Mouse (Mus musculus): ENCODE measurements around the gene Sorcs2. TPM values are rescaled to one million over a fixed set of nuclear protein-coding genes. Genes with fewer than 3 reads are reported as not detected.

The Sorcs2 gene
- polyA plus RNA-seq, 1 experiment from 2014 or later = 3.5 TPM

GRCm38 (mm10) chr5:36085621-36086020 lies 312.3 kb downstream of the Sorcs2 start:
- Histone ChIP-seq H3K4me3 (ENCODE audit: low read depth, low read length) (no peak overlapping the region), H3K9me3 (ENCODE audit: control insufficient read depth) (no peaks in the 10 kb centered on the region), H3K4me2 (replicated peaks; ENCODE audit: low read depth) (no peak overlapping the region), H3K9ac (ENCODE audit: low read depth, low read length) (no peak overlapping the region), H3K27me3 (replicated peaks; ENCODE audit: control insufficient read depth, insufficient read depth, low read length) (no peaks in the 10 kb centered on the region), H3K27ac (ENCODE audit: low read depth, low read length) (no peak overlapping the region), H3K4me1 (replicated peaks; ENCODE audit: control insufficient read depth, insufficient read depth, low read length) (no peaks in the 10 kb centered on the region), H3K36me3 (ENCODE audit: control insufficient read depth, insufficient read depth) (no peaks in the 10 kb centered on the region)
- ATAC-seq = no peak
- WGBS = 67% methylated on average over 4 of the region's 4 CpGs
- no peak for TF ChIP-seq CTCF (IDR thresholded peaks at IDR 0.05; ENCODE audit: low read depth)

- WGBS = 81% methylated on average over 9 of the region's 9 CpGs
- no peak overlapping the region for H3K4me3 ChIP-seq (ENCODE audit: low read depth, low read length)
- H3K27ac ChIP-seq (ENCODE audit: low read depth, low read length) = no peak overlapping the region
- H3K27me3 ChIP-seq (replicated peaks; ENCODE audit: control insufficient read depth, insufficient read depth, low read length) = no peaks in the 10 kb centered on the region
- H3K4me1 ChIP-seq (replicated peaks; ENCODE audit: control insufficient read depth, insufficient read depth, low read length) = no peaks in the 10 kb centered on the region
- no peaks in the 10 kb centered on the region for H3K36me3 ChIP-seq (ENCODE audit: control insufficient read depth, insufficient read depth)
- no peak for ATAC-seq
- no peaks in the 10 kb centered on the region for H3K9me3 ChIP-seq (ENCODE audit: control insufficient read depth)
- no peak overlapping the region for H3K9ac ChIP-seq (ENCODE audit: low read depth, low read length)
- TF ChIP-seq CTCF (IDR thresholded peaks at IDR 0.05; ENCODE audit: low read depth) = no peak
- H3K4me2 ChIP-seq (replicated peaks; ENCODE audit: low read depth) = no peak overlapping the region
Measured at GRCm38 (mm10) chr5:36083869-36084565, 313.9 kb downstream of the Sorcs2 start.

DNA sequence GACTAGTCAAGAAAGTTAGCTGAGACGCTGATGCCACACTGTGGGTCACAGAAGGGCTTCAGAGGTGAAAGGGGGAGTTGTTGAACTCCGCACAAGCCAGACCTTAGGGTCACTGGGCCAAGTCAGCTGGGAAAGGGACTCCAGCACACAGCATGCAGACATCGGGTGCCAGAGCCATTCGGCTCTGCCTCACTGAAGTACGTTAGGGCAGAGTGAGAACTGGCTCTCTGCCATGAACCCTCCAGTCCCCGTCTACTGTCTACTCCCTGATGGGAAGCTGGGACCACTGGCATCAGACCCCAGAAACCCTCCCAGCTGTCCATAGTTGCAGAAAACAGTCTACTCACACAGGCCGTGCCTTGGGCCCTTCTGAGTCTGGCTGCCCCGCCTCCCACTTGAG lies 316.9 kb downstream of the Sorcs2 start:
- Histone ChIP-seq H3K4me2 (replicated peaks; ENCODE audit: low read depth) (no peak overlapping the region), H3K4me1 (replicated peaks; ENCODE audit: control insufficient read depth, insufficient read depth, low read length) (no peaks in the 10 kb centered on the region), H3K4me3 (ENCODE audit: low read depth, low read length) (no peak overlapping the region), H3K9me3 (ENCODE audit: control insufficient read depth) (no peaks in the 10 kb centered on the region), H3K9ac (ENCODE audit: low read depth, low read length) (no peak overlapping the region), H3K27ac (ENCODE audit: low read depth, low read length) (no peak overlapping the region), H3K27me3 (replicated peaks; ENCODE audit: control insufficient read depth, insufficient read depth, low read length) (no peaks in the 10 kb centered on the region), H3K36me3 (ENCODE audit: control insufficient read depth, insufficient read depth) (no peaks in the 10 kb centered on the region)
- 83% methylated on average over 8 of the region's 8 CpGs for WGBS
- no peak for TF ChIP-seq CTCF (IDR thresholded peaks at IDR 0.05; ENCODE audit: low read depth)
- no peak for ATAC-seq

DNA sequence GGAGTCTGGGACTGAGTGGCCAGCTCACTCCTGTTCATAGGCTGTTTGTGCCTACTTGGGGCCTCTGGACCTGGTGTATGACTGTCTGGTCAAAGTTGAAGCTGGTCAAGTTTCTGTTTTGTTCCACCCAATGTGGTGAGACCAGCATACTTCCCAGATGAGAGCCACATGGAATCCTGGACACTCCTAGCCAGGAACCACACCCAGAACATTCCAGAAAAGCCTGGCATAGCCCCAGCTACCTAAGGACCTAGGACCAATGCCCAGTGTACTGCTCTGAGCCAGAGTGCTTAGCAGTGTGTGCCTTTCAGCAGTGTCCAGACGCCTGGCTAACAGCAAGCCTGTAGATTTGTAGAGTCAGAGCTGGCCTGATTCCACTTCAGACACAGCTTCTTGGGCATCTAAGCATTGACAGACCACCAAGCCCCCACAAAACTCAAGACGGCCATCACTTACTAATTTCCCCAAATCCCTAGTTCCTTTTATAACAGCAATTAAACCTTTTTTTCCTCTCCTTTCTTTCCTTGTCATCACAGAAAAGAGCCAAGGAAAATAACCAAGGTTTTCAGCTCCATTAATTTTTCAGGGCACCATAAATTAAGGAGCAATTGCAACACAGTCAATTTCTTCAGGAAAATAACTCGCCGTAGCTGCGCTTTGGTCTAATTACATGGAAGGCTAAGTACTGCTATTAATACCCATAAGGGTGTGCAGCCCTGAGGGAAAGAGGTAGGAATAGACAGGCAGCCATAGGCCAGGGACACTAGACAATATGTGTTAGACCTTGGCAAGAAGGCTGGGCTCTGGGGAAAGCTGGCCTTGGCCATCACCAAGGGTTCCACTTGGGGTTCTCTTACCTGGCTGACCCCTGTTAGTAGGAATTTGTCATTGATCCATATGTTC lies 322.5 kb downstream of the Sorcs2 start:
- no peak for ATAC-seq
- H3K4me2 ChIP-seq (replicated peaks; ENCODE audit: low read depth) = no peak overlapping the region
- no peaks in the 10 kb centered on the region for H3K9me3 ChIP-seq (ENCODE audit: control insufficient read depth)
- H3K4me1 ChIP-seq (replicated peaks; ENCODE audit: control insufficient read depth, insufficient read depth, low read length) = no peaks in the 10 kb centered on the region
- no peaks in the 10 kb centered on the region for H3K36me3 ChIP-seq (ENCODE audit: control insufficient read depth, insufficient read depth)
- no peak for TF ChIP-seq CTCF (IDR thresholded peaks at IDR 0.05; ENCODE audit: low read depth)
- H3K27ac ChIP-seq (ENCODE audit: low read depth, low read length) = no peak overlapping the region
- no peak overlapping the region for H3K9ac ChIP-seq (ENCODE audit: low read depth, low read length)
- no peaks in the 10 kb centered on the region for H3K27me3 ChIP-seq (replicated peaks; ENCODE audit: control insufficient read depth, insufficient read depth, low read length)
- 85% methylated on average over 5 of the region's 5 CpGs for WGBS
- no peak overlapping the region for H3K4me3 ChIP-seq (ENCODE audit: low read depth, low read length)

DNA sequence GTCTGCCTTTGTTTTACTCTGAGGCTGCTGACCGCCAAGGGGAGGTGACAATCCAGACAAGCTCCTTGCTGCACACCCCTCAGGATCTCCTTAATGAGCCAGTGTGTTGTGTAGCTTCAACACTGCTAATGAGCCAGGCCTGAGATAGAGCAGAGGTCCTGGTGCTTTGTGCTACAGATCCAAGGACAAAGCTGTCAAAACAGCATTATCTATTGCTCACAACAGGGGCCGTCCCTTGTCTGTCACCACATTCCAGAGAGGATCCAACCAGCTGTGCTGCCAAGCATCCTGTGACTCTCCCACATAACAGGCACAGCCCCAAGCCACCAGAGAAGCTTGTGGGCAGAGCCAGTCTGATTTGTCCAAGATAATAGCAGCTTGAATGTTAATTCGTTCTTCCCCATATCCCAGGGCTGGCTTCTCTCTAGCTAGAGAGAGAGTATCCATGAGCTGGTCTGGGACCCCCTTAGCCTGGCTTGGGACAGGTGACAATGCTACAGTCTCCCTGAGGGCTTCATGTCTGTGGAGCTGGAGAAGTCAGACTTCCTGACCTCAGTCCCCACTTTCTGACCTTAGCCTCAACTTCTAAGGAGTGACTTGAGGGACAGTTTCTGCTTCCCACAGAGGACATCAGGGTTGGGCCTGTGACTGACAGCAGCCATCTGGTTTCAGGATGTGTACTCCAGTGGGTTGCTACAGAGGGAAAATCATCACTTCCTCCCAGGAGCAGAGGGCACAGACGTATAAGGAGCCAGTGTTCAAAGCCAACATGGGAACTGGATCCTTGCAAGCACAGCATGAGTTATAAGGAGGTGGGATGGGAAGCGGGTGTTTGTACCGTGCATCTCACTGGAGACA lies 328.2 kb downstream of the Sorcs2 start:
- Histone ChIP-seq H3K36me3 (ENCODE audit: control insufficient read depth, insufficient read depth) (no peaks in the 10 kb centered on the region), H3K4me2 (replicated peaks; ENCODE audit: low read depth) (no peak overlapping the region), H3K4me1 (replicated peaks; ENCODE audit: control insufficient read depth, insufficient read depth, low read length) (no peaks in the 10 kb centered on the region), H3K27ac (ENCODE audit: low read depth, low read length) (no peak overlapping the region), H3K27me3 (replicated peaks; ENCODE audit: control insufficient read depth, insufficient read depth, low read length) (no peaks in the 10 kb centered on the region), H3K9ac (ENCODE audit: low read depth, low read length) (no peak overlapping the region), H3K4me3 (ENCODE audit: low read depth, low read length) (no peak overlapping the region), H3K9me3 (ENCODE audit: control insufficient read depth) (no peaks in the 10 kb centered on the region)
- WGBS = 73% methylated on average over 6 of the region's 6 CpGs
- TF ChIP-seq CTCF (IDR thresholded peaks at IDR 0.05; ENCODE audit: low read depth) = no peak
- no peak for ATAC-seq

Data from intestine, postnatal 0 days (tissue).